Mouse (Mus musculus) retina, adult 2 months (tissue): ENCODE data around the gene Rtn1.

ENCODE experiments used
- DNase-seq: peaks from one replicate; pipeline ENCODE4 v3.0.0-alpha.2; 2012; ENCODE audit warnings: low read depth, low spot score

Rtn1 gene

GRCm38 (mm10) chr12:72408954-72409353 is at the start of gene Rtn1:
Gene Rtn1, minus strand, starts transcription at chr12:72409054.
- no peak for DNase-seq

- no peak for DNase-seq
These were observed 45.1 kb upstream of the Rtn1 start for GRCm38 (mm10) chr12:72453941-72454340.

GRCm38 (mm10) chr12:72441839-72442576 is 33.2 kb upstream of the Rtn1 start, which contains the start of gene Lrrc9:
Gene Lrrc9, plus strand, starts transcription at chr12:72441866.
- DNase-seq = no peak

- DNase-seq = no peak
These were observed 30.2 kb upstream of the Rtn1 start for GRCm38 (mm10) chr12:72438961-72439480.

- no peak for DNase-seq
These were observed 29.0 kb upstream of the Rtn1 start for GRCm38 (mm10) chr12:72437676-72438341.

- no peak for DNase-seq
These were observed 24.5 kb upstream of the Rtn1 start for GRCm38 (mm10) chr12:72433241-72433865.

GRCm38 (mm10) chr12:72432209-72432608 is 23.4 kb upstream of the Rtn1 start:
- no peak for DNase-seq

- peak; percentile 61 for DNase-seq
These were observed 18.9 kb upstream of the Rtn1 start for GRCm38 (mm10) chr12:72427722-72428126.

- no peak for DNase-seq
These were observed 13.8 kb upstream of the Rtn1 start for GRCm38 (mm10) chr12:72422681-72423080.

GRCm38 (mm10) chr12:72417762-72418161 is 8.9 kb upstream of the Rtn1 start:
- DNase-seq = no peak

- DNase-seq = peak; percentile 47
These were observed 553 bp downstream of the Rtn1 start for GRCm38 (mm10) chr12:72408111-72408891.

- DNase-seq = no peak
These were observed 1.1 kb downstream of the Rtn1 start for GRCm38 (mm10) chr12:72407721-72408110.

- no peak for DNase-seq
These were observed 1.7 kb downstream of the Rtn1 start for GRCm38 (mm10) chr12:72407146-72407545.

- DNase-seq = no peak
These were observed 3.8 kb downstream of the Rtn1 start for GRCm38 (mm10) chr12:72405031-72405430.

GRCm38 (mm10) chr12:72393046-72393805 is 15.6 kb downstream of the Rtn1 start:
- DNase-seq = no peak

GRCm38 (mm10) chr12:72390346-72390745 is 18.5 kb downstream of the Rtn1 start:
- no peak for DNase-seq

GRCm38 (mm10) chr12:72389377-72390103 is 19.3 kb downstream of the Rtn1 start:
- no peak for DNase-seq

- no peak for DNase-seq
These were observed 20.0 kb downstream of the Rtn1 start for GRCm38 (mm10) chr12:72388835-72389234.

GRCm38 (mm10) chr12:72388135-72388534 is 20.7 kb downstream of the Rtn1 start:
- no peak for DNase-seq

- no peak for DNase-seq
These were observed 32.5 kb downstream of the Rtn1 start for GRCm38 (mm10) chr12:72376309-72376708.
